Mouse (Mus musculus) liver, embryonic 12.5 days (tissue): ENCODE results near the gene Gpc6. TPM values are rescaled to one million over a fixed set of nuclear protein-coding genes. Genes with fewer than 3 reads are reported as not detected.

Experiments used
- ATAC-seq: fragments of 200-750 bp; cut with Nextera tagmentation; 2 replicates; pipeline ENCODE4 v1.8.0; 2017; ENCODE audit warnings: moderate number of reproducible peaks, mild to moderate bottlenecking, moderate library complexity
- H3K27ac ChIP-seq: fragments of 300-500 bp; sonication (generic); 2 replicates; pipeline ENCODE4 v1.5.1; 2016; ENCODE audit warnings: mild to moderate bottlenecking
- H3K27me3 ChIP-seq: fragments of 300-500 bp; sonication (generic); replicated peaks from 2 replicates; pipeline ENCODE4 v1.6.1; 2016; ENCODE audit warnings: mild to moderate bottlenecking, moderate library complexity
- H3K36me3 ChIP-seq: fragments of 300-500 bp; sonication (generic); 2 replicates; pipeline ENCODE4 v1.6.1; 2016; ENCODE audit warnings: mild to moderate bottlenecking, moderate library complexity
- H3K4me1 ChIP-seq: fragments of 300-500 bp; sonication (generic); 2 replicates; pipeline ENCODE4 v1.6.1; 2016
- H3K4me2 ChIP-seq: fragments of 300-500 bp; sonication (generic); 2 replicates; pipeline ENCODE4 v1.6.1; 2016; ENCODE audit warnings: mild to moderate bottlenecking, moderate library complexity
- H3K4me3 ChIP-seq: fragments of 300-500 bp; sonication (generic); 2 replicates; pipeline ENCODE4 v1.5.1; 2016; ENCODE audit warnings: mild to moderate bottlenecking, moderate library complexity
- H3K9ac ChIP-seq: fragments of 300-500 bp; sonication (generic); 2 replicates; pipeline ENCODE4 v1.6.1; 2016; ENCODE audit warnings: mild to moderate bottlenecking, moderate library complexity
- H3K9me3 ChIP-seq: fragments of 300-500 bp; sonication (generic); replicated peaks from 2 replicates; pipeline ENCODE4 v1.6.1; 2016; ENCODE audit warnings: mild to moderate bottlenecking, moderate library complexity
- WGBS: fragments of 180-500 bp; shearing (Covaris S2); methylation state at CpG from one replicate; pipeline ENCODE4 v1.1.7; 2016; ENCODE audit not compliant: insufficient replicate concordance; 5-methylcytosine and 5-hydroxymethylcytosine counted together
- microRNA-seq: library from miRNA; unstranded; fragments of <30 nt; microRNA quantifications from one replicate; pipeline ENCODE4, GENCODE M21; 2017
- polyA plus RNA-seq: library from polyadenylated mRNA; unstranded; fragments of >200 nt; fragmentation: Nextera tagmentation; extraction: Ambion mirVana; gene quantifications from 2 replicates; pipeline ENCODE4 v1.2.1, GENCODE M21; 2016

The Gpc6 gene
- polyA plus RNA-seq, 1 experiment from 2014 or later: 8.4 TPM

GRCm38 (mm10) chr14:118019314-118019713, 1094.2 kb downstream of the Gpc6 start:
- Histone ChIP-seq H3K36me3 (no peaks in the 10 kb centered on the region), H3K4me3 (no peak overlapping the region), H3K27me3 (no peaks in the 10 kb centered on the region; the same call in 1 of the 2 replicates), H3K9ac (no peak overlapping the region), H3K9me3 (no peaks in the 10 kb centered on the region), H3K27ac (no peak overlapping the region), H3K4me1 (no peaks in the 10 kb centered on the region), H3K4me2 (no peak overlapping the region)
- WGBS: 48% methylated on average over 5 of the region's 5 CpGs
- ATAC-seq: no peak

- no peak overlapping the region for H3K4me2 ChIP-seq
- H3K4me1 ChIP-seq: no peaks in the 10 kb centered on the region
- no peak for ATAC-seq
- no peaks in the 10 kb centered on the region for H3K27me3 ChIP-seq
- H3K4me3 ChIP-seq: no peak overlapping the region
- no peak overlapping the region for H3K27ac ChIP-seq
- H3K9ac ChIP-seq: no peak overlapping the region
- H3K9me3 ChIP-seq: no peaks in the 10 kb centered on the region
- 74% methylated on average over 10 of the region's 10 CpGs for WGBS
- no peaks in the 10 kb centered on the region for H3K36me3 ChIP-seq
Observed at GRCm38 (mm10) chr14:118021867-118022543, 1096.9 kb downstream of the Gpc6 start.

Small RNA genes within 50 kb of the gene (microRNA-seq; reads per million reads assigned to microRNA genes)
- not detected for gene Mir6239
